Mouse (Mus musculus) E14TG2a.4 (cell line): ENCODE measurements at regions not wholly inside any gene's neighbourhood (a gene's known extent, or its start where the extent isn't known, plus 50 kb on each side); places are given as distances from the start of the nearest gene placed in this dataset.

ENCODE experiments used
- CTCF ChIP-seq: conservative IDR thresholded peaks from 2 replicates; pipeline ENCODE4 v1.5.1; 2014; ENCODE audit warnings: low read length
- POU5F1 ChIP-seq: IDR thresholded peaks from 2 replicates; pipeline ENCODE4 v1.6.1; 2014; ENCODE audit warnings: low read length, borderline replicate concordance

- TF ChIP-seq CTCF (no peak), POU5F1 (no peak)
Measured at GRCm38 (mm10) chr15:74401275-74401674, 234.9 kb downstream of the Mroh4 start.
